Mouse (Mus musculus) CH12.LX (cell line): Measurements from ENCODE around the gene Tulp2. TPM values are rescaled to one million over a fixed set of nuclear protein-coding genes. Genes with fewer than 3 reads are reported as not detected.

Source experiments
- DNase-seq: peaks from one replicate; pipeline ENCODE4 v3.0.0-alpha.2; 2013; ENCODE audit errors: extremely low read depth
- H3K27ac ChIP-seq: 2 replicates; pipeline ENCODE4 v1.5.1; 2012; ENCODE audit warnings: low read depth, mild to moderate bottlenecking, control low read depth, moderate library complexity; ENCODE audit not compliant: insufficient read depth
- H3K27me3 ChIP-seq: replicated peaks from 2 replicates; pipeline ENCODE3; 2012; ENCODE audit warnings: inconsistent platforms
- H3K36me3 ChIP-seq, 2 experiments: replicated peaks in 1 of 2; 2 replicates each; pipeline versions ENCODE3 to v1.6.1; 2012; ENCODE audit warnings: inconsistent platforms in 1 of 2, low read length in 1 of 2, mild to moderate bottlenecking in 1 of 2, mixed read lengths in 1 of 2, moderate library complexity in 1 of 2; ENCODE audit not compliant: control insufficient read depth in 1 of 2, insufficient read depth in 1 of 2
- H3K4me1 ChIP-seq, 2 experiments: 2 replicates each; pipeline ENCODE4 v1.6.1; 2012; ENCODE audit warnings: inconsistent platforms in 1 of 2, moderate library complexity in 1 of 2; ENCODE audit not compliant: insufficient read depth in 2 of 2, control insufficient read depth in 1 of 2
- H3K4me2 ChIP-seq: 2 replicates; pipeline ENCODE4 v1.6.1; 2012; ENCODE audit warnings: low read depth, mild to moderate bottlenecking, control low read depth; ENCODE audit not compliant: poor library complexity, insufficient read depth, severe bottlenecking
- H3K4me3 ChIP-seq, 3 experiments: fragments of 150-350 bp in 1 of 3; sonication (generic) in 1 of 3; replicated peaks in 1 of 3; 2 replicates each; pipeline versions ENCODE3 to v1.5.1; 2011 to 2012; ENCODE audit warnings: low read depth in 2 of 3, low read length in 2 of 3, mild to moderate bottlenecking in 2 of 3, moderate library complexity in 2 of 3, control low read depth in 1 of 3, improper control_type of control experiment in 1 of 3, inconsistent platforms in 1 of 3, mixed read lengths in 1 of 3; ENCODE audit not compliant: poor library complexity in 1 of 3
- H3K79me2 ChIP-seq: replicated peaks from 2 replicates; pipeline ENCODE4 v1.6.1; 2012; ENCODE audit warnings: mild to moderate bottlenecking, moderate library complexity; ENCODE audit not compliant: control insufficient read depth, poor library complexity, insufficient read depth, severe bottlenecking; ENCODE audit errors: extremely low read depth
- H3K9ac ChIP-seq: 2 replicates; pipeline ENCODE4 v1.6.1; 2012; ENCODE audit warnings: low read depth, mild to moderate bottlenecking, control low read depth, moderate library complexity; ENCODE audit not compliant: insufficient read depth
- H3K9me3 ChIP-seq: replicated peaks from 2 replicates; pipeline ENCODE3; 2012; ENCODE audit warnings: low read length, inconsistent platforms, mixed read lengths
- BHLHE40 ChIP-seq: IDR thresholded peaks from 2 replicates; pipeline ENCODE4 v1.6.1; 2011; ENCODE audit warnings: mild to moderate bottlenecking, low read depth, low read length, improper control_type of control experiment
- CHD2 ChIP-seq: IDR thresholded peaks from 2 replicates; pipeline ENCODE4 v1.6.1; 2011; ENCODE audit warnings: low read length, improper control_type of control experiment
- CTCF ChIP-seq, 2 experiments: IDR thresholded peaks in 1 of 2; conservative IDR thresholded peaks in 1 of 2; 2 replicates each; pipeline ENCODE4 v1.5.1; 2011 to 2012; ENCODE audit warnings: low read depth in 2 of 2, low read length in 2 of 2, improper control_type of control experiment in 1 of 2, inconsistent platforms in 1 of 2, mild to moderate bottlenecking in 1 of 2, moderate library complexity in 1 of 2
- ELF1 ChIP-seq: IDR thresholded peaks from 2 replicates; pipeline ENCODE4 v1.6.1; 2014; ENCODE audit warnings: low read depth, mild to moderate bottlenecking, inconsistent platforms, low read length, improper control_type of control experiment
- EP300 ChIP-seq: IDR thresholded peaks from 2 replicates; pipeline ENCODE4 v1.6.1; 2011; ENCODE audit warnings: low read length, improper control_type of control experiment
- ETS1 ChIP-seq: conservative IDR thresholded peaks from 2 replicates; pipeline ENCODE4 v1.6.1; 2012; ENCODE audit warnings: low read depth, mild to moderate bottlenecking, inconsistent platforms, low read length, improper control_type of control experiment, moderate library complexity
- GABPA ChIP-seq: IDR thresholded peaks from 2 replicates; pipeline ENCODE4 v1.6.1; 2012; ENCODE audit warnings: low read depth, low read length, improper control_type of control experiment, inconsistent platforms; ENCODE audit not compliant: insufficient replicate concordance
- HCFC1 ChIP-seq: IDR thresholded peaks from 2 replicates; pipeline ENCODE4 v1.6.1; 2012; ENCODE audit warnings: low read depth, mild to moderate bottlenecking, inconsistent platforms, low read length, improper control_type of control experiment
- IRF4 ChIP-seq: IDR thresholded peaks from 2 replicates; pipeline ENCODE4 v1.6.1; 2014; ENCODE audit warnings: low read depth, mild to moderate bottlenecking, inconsistent platforms, low read length, improper control_type of control experiment
- KAT2A ChIP-seq: IDR thresholded peaks from 2 replicates; pipeline ENCODE4 v1.6.1; 2012; ENCODE audit warnings: low read length, improper control_type of control experiment, inconsistent platforms; ENCODE audit not compliant: insufficient replicate concordance
- MAFK ChIP-seq: IDR thresholded peaks from 2 replicates; pipeline ENCODE4 v1.6.1; 2011; ENCODE audit warnings: low read length, improper control_type of control experiment; ENCODE audit not compliant: insufficient replicate concordance
- MAX ChIP-seq: IDR thresholded peaks from 2 replicates; pipeline ENCODE4 v1.6.1; 2011; ENCODE audit warnings: low read length, improper control_type of control experiment
- MAZ ChIP-seq: IDR thresholded peaks from 2 replicates; pipeline ENCODE4 v1.6.1; 2012; ENCODE audit warnings: low read depth, mild to moderate bottlenecking, inconsistent platforms, low read length, improper control_type of control experiment, moderate library complexity
- MEF2A ChIP-seq: IDR thresholded peaks from 2 replicates; pipeline ENCODE4 v1.6.1; 2014; ENCODE audit warnings: low read depth, mild to moderate bottlenecking, inconsistent platforms, low read length, improper control_type of control experiment, borderline replicate concordance
- MXI1 ChIP-seq: IDR thresholded peaks from 2 replicates; pipeline ENCODE4 v1.6.1; 2011; ENCODE audit warnings: mild to moderate bottlenecking, low read depth, low read length, improper control_type of control experiment
- MYC ChIP-seq: IDR thresholded peaks from 2 replicates; pipeline ENCODE4 v1.6.1; 2011; ENCODE audit warnings: low read depth, mild to moderate bottlenecking, improper control_type of control experiment, low read length
- NELFE ChIP-seq: IDR thresholded peaks from 2 replicates; pipeline ENCODE4 v1.6.1; 2011; ENCODE audit warnings: low read depth, low read length, improper control_type of control experiment
- NRF1 ChIP-seq: IDR thresholded peaks from 2 replicates; pipeline ENCODE4 v1.6.1; 2014; ENCODE audit warnings: low read depth, mild to moderate bottlenecking, inconsistent platforms, low read length, improper control_type of control experiment, moderate library complexity
- POLR2A ChIP-seq: IDR thresholded peaks from 2 replicates; pipeline ENCODE4 v1.6.1; 2011; ENCODE audit warnings: low read depth, mild to moderate bottlenecking, improper control_type of control experiment, low read length
- RAD21 ChIP-seq: IDR thresholded peaks from 2 replicates; pipeline ENCODE4 v1.6.1; 2011; ENCODE audit warnings: low read depth, mild to moderate bottlenecking, low read length, improper control_type of control experiment, moderate library complexity
- RCOR1 ChIP-seq: conservative IDR thresholded peaks from 2 replicates; pipeline ENCODE4 v1.6.1; 2012; ENCODE audit warnings: low read depth, mild to moderate bottlenecking, inconsistent platforms, low read length, improper control_type of control experiment
- SIN3A ChIP-seq: IDR thresholded peaks from 2 replicates; pipeline ENCODE4 v1.6.1; 2012; ENCODE audit warnings: low read length, improper control_type of control experiment, inconsistent platforms
- SMC3 ChIP-seq: IDR thresholded peaks from 2 replicates; pipeline ENCODE4 v1.6.1; 2011; ENCODE audit warnings: low read depth, low read length, improper control_type of control experiment
- TBP ChIP-seq: conservative IDR thresholded peaks from 2 replicates; pipeline ENCODE4 v1.6.1; 2011; ENCODE audit warnings: low read depth, low read length, improper control_type of control experiment
- UBTF ChIP-seq: IDR thresholded peaks from 2 replicates; pipeline ENCODE4 v1.6.1; 2012; ENCODE audit warnings: low read depth, mild to moderate bottlenecking, inconsistent platforms, low read length, improper control_type of control experiment, moderate library complexity
- USF1 ChIP-seq: IDR thresholded peaks from 2 replicates; pipeline ENCODE4 v1.6.1; 2014; ENCODE audit warnings: low read depth, mild to moderate bottlenecking, inconsistent platforms, low read length, improper control_type of control experiment
- ZKSCAN1 ChIP-seq: IDR thresholded peaks from 2 replicates; pipeline ENCODE4 v1.6.1; 2012; ENCODE audit warnings: low read depth, inconsistent platforms, low read length, improper control_type of control experiment, borderline replicate concordance
- ZMIZ1 ChIP-seq: IDR thresholded peaks from 2 replicates; pipeline ENCODE4 v1.6.1; 2012; ENCODE audit warnings: low read depth, mild to moderate bottlenecking, inconsistent platforms, low read length, improper control_type of control experiment
- ZNF384 ChIP-seq: IDR thresholded peaks from 2 replicates; pipeline ENCODE4 v1.6.1; 2012; ENCODE audit warnings: low read depth, low read length, improper control_type of control experiment, inconsistent platforms
- dilution Hi-C: fragments of 300-500 bp; cut with MboI; formaldehyde crosslinking; loops from 2 replicates; pipeline ENCODE4 v1.14.3; 2020; ENCODE audit warnings: low sequenced_read_pairs; ENCODE audit not compliant: extremely low pct_unique_long_range_greater_than_20kb, extremely low pct_ligation_motif_present
- in situ Hi-C: fragments of 300-500 bp; cut with MboI; formaldehyde crosslinking; loops from 3 replicates; pipeline ENCODE4 v1.14.3; 2019; ENCODE audit warnings: low sequenced_read_pairs, low pct_ligation_motif_present, low pct_unique_long_range_greater_than_20kb, mixed read lengths
- polyA plus RNA-seq: library from polyadenylated mRNA; unstranded; fragments of >175 nt; gene quantifications from 2 replicates; pipeline ENCODE4 v1.2.1, GENCODE M21; 2012; ENCODE audit warnings: low read depth; ENCODE audit not compliant: insufficient read length
- total RNA-seq, 2 experiments: library from RNA; depleted of rRNA; stranded (reverse); fragments of 300-350 nt in 1 of 2; fragments of >200 nt in 1 of 2; gene quantifications; 2 replicates each; pipeline ENCODE4 v1.2.3; 2012 to 2014

Gene Tulp2
- total and polyA plus RNA-seq, 3 experiments, result 0.13 TPM; not detected in 2

GRCm38 (mm10) chr7:45524841-45525621 lies 43.4 kb downstream of the Tulp2 start:
- H3K4me1 ChIP-seq, result peaks cover 7 to 44% of the 10 kb centered on the region in 2 experiments
- DNase-seq, result no peak

GRCm38 (mm10) chr7:45525809-45526473 lies 44.3 kb downstream of the Tulp2 start, which contains the start of the genes Ppp1r15a and Plekha4:
TSS of gene Ppp1r15a (minus strand) at chr7:45526268.
TSS of gene Plekha4 (plus strand) at chr7:45526330.
- dilution Hi-C loops (no loop called here), in situ Hi-C loops (loop anchor here (10.0 kb wide), 1 partner anchor 59 kb away; no protein-coding TSS in a partner anchor)
- Histone ChIP-seq H3K4me2 (peak within 1 kb of the TSS; percentile 71), H3K79me2 (peaks cover 24% of the 10 kb centered on the region), H3K36me3 (peaks cover 19 to 29% of the 10 kb centered on the region in 2 experiments), H3K9me3 (no peaks in the 10 kb centered on the region), H3K4me1 (peaks cover 8 to 45% of the 10 kb centered on the region in 2 experiments), H3K27me3 (peaks cover 18% of the 10 kb centered on the region), H3K4me3 (peak within 1 kb of the TSS; percentile 59 to 92 (median 88)), H3K27ac (peak within 1 kb of the TSS; percentile 75), H3K9ac (peak within 1 kb of the TSS; percentile 81)
- peak; percentile 95 for DNase-seq
- no peak for TF ChIP-seq EP300
- no peak for TF ChIP-seq RAD21
- TF ChIP-seq ZKSCAN1, result no peak
- TF ChIP-seq SMC3, result no peak
- TF ChIP-seq ETS1, result peak; percentile 48; the same call in 1 of the 2 replicates
- peak; percentile 97 for TF ChIP-seq TBP
- no peak for TF ChIP-seq CTCF (conservative IDR thresholded peaks at IDR 0.05 in 1 of 2, IDR thresholded peaks at IDR 0.05 in 1 of 2; ENCODE audit: low read depth in 2 of 2, low read length in 2 of 2)
- peak; percentile 99 for TF ChIP-seq POLR2A
- TF ChIP-seq MAX, result no peak
- TF ChIP-seq NRF1, result peak; percentile 39; the same call in 1 of the 2 replicates
- TF ChIP-seq IRF4, result peak; percentile 60
- TF ChIP-seq RCOR1, result no peak
- peak; percentile 56 for TF ChIP-seq UBTF
- TF ChIP-seq SIN3A, result no peak; the same call in 1 of the 2 replicates
- TF ChIP-seq MXI1, result no peak; the same call in 1 of the 2 replicates
- TF ChIP-seq MAZ, result no peak
- TF ChIP-seq NELFE, result peak; percentile 95
- TF ChIP-seq MAFK, result no peak
- no peak for TF ChIP-seq USF1
- TF ChIP-seq GABPA, result no peak
- TF ChIP-seq HCFC1, result peak; percentile 55
- 0 out of 2 replicates have a peak, but pooled peaks have one; percentile 11 for TF ChIP-seq KAT2A
- TF ChIP-seq ZNF384, result no peak
- TF ChIP-seq MYC, result peak; percentile 20; the same call in 1 of the 2 replicates
- no peak for TF ChIP-seq MEF2A
- TF ChIP-seq CHD2, result peak; percentile 80
- TF ChIP-seq ELF1, result peak; percentile 85
- TF ChIP-seq ZMIZ1, result peak; percentile 91

More at GRCm38 (mm10) chr7:45524841-45525621, 43.4 kb downstream of the Tulp2 start:
- Histone ChIP-seq H3K27ac (peak overlapping the region; percentile 75), H3K27me3 (peaks cover 9% of the 10 kb centered on the region), H3K36me3 (peaks cover 19 to 29% of the 10 kb centered on the region in 2 experiments), H3K9me3 (no peaks in the 10 kb centered on the region), H3K4me3 (peak overlapping the region; percentile 59 to 92 (median 88)), H3K79me2 (peaks cover 24% of the 10 kb centered on the region), H3K9ac (peak overlapping the region; percentile 81), H3K4me2 (peak overlapping the region; percentile 71)
- peak; percentile 72 for TF ChIP-seq SIN3A
- no peak for TF ChIP-seq ZNF384
- TF ChIP-seq BHLHE40, result peak; percentile 46; the same call in 1 of the 2 replicates
- in situ Hi-C loops (loop anchor here (10.0 kb wide), 1 partner anchor 60 kb away; no protein-coding TSS in a partner anchor), dilution Hi-C loops (no loop called here)
